Mouse (Mus musculus): ENCODE data around the gene Gm20715.

- TF ChIP-seq CTCF (IDR thresholded peaks at IDR 0.05; ENCODE audit: low read depth) (peak; percentile 35), EP300 (IDR thresholded peaks at IDR 0.05; ENCODE audit: low read depth) (no peak)
These were observed 19.3 kb downstream of the Gm20715 start for GRCm38 (mm10) chr7:6429381-6429780.

All from liver, embryonic 14.5 days (tissue).